Mouse (Mus musculus): ENCODE data around the gene Nrxn1.

GRCm38 (mm10) chr17:90798689-90799088, 294.2 kb downstream of the Nrxn1 start:
- TF ChIP-seq POLR2A (IDR thresholded peaks at IDR 0.05; ENCODE audit: low read depth, low read length) (no peak), CTCF (conservative IDR thresholded peaks at IDR 0.05; ENCODE audit: insufficient read depth, insufficient read length, low read depth, low read length) (no peak)

Measured in kidney, adult 2 months (tissue).